Mouse (Mus musculus): Measurements from ENCODE around the gene Stx1a. TPM values are rescaled to one million over a fixed set of nuclear protein-coding genes. Genes with fewer than 3 reads are reported as not detected.
A peak's percentile ranks its signal among the peaks of the same experiment; 100 is the strongest.

Gene Stx1a
- polyA plus RNA-seq, 1 experiment, result 12.1 TPM

GRCm38 (mm10) chr5:135073349-135074150, 50.3 kb downstream of the Stx1a start:
- TF ChIP-seq CTCF (IDR thresholded peaks at IDR 0.05; ENCODE audit: borderline replicate concordance, insufficient read depth, low read depth, low read length) (no peak), POLR2A (IDR thresholded peaks at IDR 0.05; ENCODE audit: borderline replicate concordance, insufficient read depth, low read length) (no peak)
- H3K27me3 ChIP-seq (ENCODE audit: control insufficient read depth, insufficient read depth, low read length), result no peaks in the 10 kb centered on the region
- H3K4me1 ChIP-seq (ENCODE audit: control insufficient read depth, insufficient read depth, low read length), result peaks cover 3% of the 10 kb centered on the region; the same call in 1 of the 2 replicates
- no peak overlapping the region for H3K27ac ChIP-seq (ENCODE audit: insufficient read depth, low read length)
- H3K4me3 ChIP-seq (replicated peaks; ENCODE audit: insufficient read depth, low read depth, low read length), result no peak overlapping the region
- WGBS, result 21% methylated on average over 26 of the region's 26 CpGs
- DNase-seq, result peak in 1 of 2 experiments; percentile 22

- Histone ChIP-seq H3K27me3 (ENCODE audit: control insufficient read depth, insufficient read depth, low read length) (no peaks in the 10 kb centered on the region), H3K4me1 (ENCODE audit: control insufficient read depth, insufficient read depth, low read length) (peaks cover 3% of the 10 kb centered on the region; the same call in 1 of the 2 replicates), H3K27ac (ENCODE audit: insufficient read depth, low read length) (no peak overlapping the region), H3K4me3 (replicated peaks; ENCODE audit: insufficient read depth, low read depth, low read length) (no peak overlapping the region)
- DNase-seq, result no peak
- TF ChIP-seq POLR2A (IDR thresholded peaks at IDR 0.05; ENCODE audit: borderline replicate concordance, insufficient read depth, low read length), result no peak
- TF ChIP-seq CTCF (IDR thresholded peaks at IDR 0.05; ENCODE audit: borderline replicate concordance, insufficient read depth, low read depth, low read length), result no peak
- 63% methylated on average over 4 of the region's 4 CpGs for WGBS
These were observed 52.4 kb downstream of the Stx1a start for GRCm38 (mm10) chr5:135075655-135076054.

DNA sequence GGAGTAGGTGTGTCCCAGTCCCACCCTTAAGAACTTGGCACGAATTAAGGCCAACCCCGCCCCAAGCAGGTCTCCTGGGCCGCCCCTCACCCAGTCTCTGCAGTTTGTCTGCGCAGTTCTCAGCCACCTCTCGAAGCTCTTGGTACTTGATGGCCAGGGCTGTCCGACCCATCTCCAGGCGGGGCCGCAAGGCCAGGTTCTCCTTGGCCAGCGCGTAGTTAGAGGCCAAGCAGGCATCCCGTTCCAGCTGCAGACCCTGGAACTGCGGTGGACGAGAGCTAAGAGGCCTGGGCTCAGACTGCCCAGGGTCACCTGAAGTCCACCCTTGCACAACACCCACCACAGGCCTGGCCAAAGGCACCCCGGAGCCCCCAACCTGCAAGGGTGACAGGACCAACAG, 53.1 kb downstream of the Stx1a start:
- no peak overlapping the region for H3K4me3 ChIP-seq (replicated peaks; ENCODE audit: insufficient read depth, low read depth, low read length)
- TF ChIP-seq POLR2A (IDR thresholded peaks at IDR 0.05; ENCODE audit: borderline replicate concordance, insufficient read depth, low read length), result no peak
- TF ChIP-seq CTCF (IDR thresholded peaks at IDR 0.05; ENCODE audit: borderline replicate concordance, insufficient read depth, low read depth, low read length), result no peak
- WGBS, result 85% methylated on average over 14 of the region's 14 CpGs
- DNase-seq, result peak in 1 of 2 experiments; percentile 28
- H3K4me1 ChIP-seq (ENCODE audit: control insufficient read depth, insufficient read depth, low read length), result peaks cover 3% of the 10 kb centered on the region; the same call in 1 of the 2 replicates
- no peak overlapping the region for H3K27ac ChIP-seq (ENCODE audit: insufficient read depth, low read length)
- H3K27me3 ChIP-seq (ENCODE audit: control insufficient read depth, insufficient read depth, low read length), result no peaks in the 10 kb centered on the region

DNA sequence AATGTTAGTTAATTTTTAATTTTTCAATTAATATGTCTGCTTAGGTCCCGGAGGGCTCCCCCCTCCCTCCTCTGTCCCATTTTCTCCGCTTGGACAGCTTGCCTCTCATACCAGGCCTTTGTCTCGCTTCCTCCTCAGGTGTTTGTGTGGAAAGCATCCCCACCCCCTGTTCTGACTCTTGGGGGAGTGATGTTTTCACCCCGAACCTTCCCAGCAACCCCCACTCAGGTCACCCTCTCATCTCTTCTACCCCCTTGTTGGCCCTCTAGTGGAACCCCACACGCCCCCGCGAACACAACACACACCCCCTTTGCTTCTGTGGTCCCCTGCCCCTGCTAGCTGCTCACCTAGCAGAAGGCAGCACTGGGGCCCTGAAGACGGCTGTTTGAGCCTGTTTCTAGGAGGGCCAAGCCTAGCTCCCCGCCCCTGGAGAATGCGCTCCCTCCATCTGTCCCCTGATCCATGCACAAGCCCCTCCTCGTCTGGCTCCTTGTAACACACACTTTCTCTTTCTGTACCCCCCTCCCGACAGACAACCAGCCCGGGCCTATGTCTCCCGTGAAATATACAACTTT, 53.7 kb downstream of the Stx1a start:
- peak; percentile 40 to 43 for DNase-seq
- Histone ChIP-seq H3K27ac (ENCODE audit: insufficient read depth, low read length) (no peak overlapping the region), H3K4me1 (ENCODE audit: control insufficient read depth, insufficient read depth, low read length) (peaks cover 3% of the 10 kb centered on the region; the same call in 1 of the 2 replicates), H3K4me3 (replicated peaks; ENCODE audit: insufficient read depth, low read depth, low read length) (peak overlapping the region; percentile 76), H3K27me3 (ENCODE audit: control insufficient read depth, insufficient read depth, low read length) (no peaks in the 10 kb centered on the region)
- TF ChIP-seq POLR2A (IDR thresholded peaks at IDR 0.05; ENCODE audit: borderline replicate concordance, insufficient read depth, low read length), result no peak
- TF ChIP-seq CTCF (IDR thresholded peaks at IDR 0.05; ENCODE audit: borderline replicate concordance, insufficient read depth, low read depth, low read length), result no peak
- 4% methylated on average over 14 of the region's 14 CpGs for WGBS

DNA sequence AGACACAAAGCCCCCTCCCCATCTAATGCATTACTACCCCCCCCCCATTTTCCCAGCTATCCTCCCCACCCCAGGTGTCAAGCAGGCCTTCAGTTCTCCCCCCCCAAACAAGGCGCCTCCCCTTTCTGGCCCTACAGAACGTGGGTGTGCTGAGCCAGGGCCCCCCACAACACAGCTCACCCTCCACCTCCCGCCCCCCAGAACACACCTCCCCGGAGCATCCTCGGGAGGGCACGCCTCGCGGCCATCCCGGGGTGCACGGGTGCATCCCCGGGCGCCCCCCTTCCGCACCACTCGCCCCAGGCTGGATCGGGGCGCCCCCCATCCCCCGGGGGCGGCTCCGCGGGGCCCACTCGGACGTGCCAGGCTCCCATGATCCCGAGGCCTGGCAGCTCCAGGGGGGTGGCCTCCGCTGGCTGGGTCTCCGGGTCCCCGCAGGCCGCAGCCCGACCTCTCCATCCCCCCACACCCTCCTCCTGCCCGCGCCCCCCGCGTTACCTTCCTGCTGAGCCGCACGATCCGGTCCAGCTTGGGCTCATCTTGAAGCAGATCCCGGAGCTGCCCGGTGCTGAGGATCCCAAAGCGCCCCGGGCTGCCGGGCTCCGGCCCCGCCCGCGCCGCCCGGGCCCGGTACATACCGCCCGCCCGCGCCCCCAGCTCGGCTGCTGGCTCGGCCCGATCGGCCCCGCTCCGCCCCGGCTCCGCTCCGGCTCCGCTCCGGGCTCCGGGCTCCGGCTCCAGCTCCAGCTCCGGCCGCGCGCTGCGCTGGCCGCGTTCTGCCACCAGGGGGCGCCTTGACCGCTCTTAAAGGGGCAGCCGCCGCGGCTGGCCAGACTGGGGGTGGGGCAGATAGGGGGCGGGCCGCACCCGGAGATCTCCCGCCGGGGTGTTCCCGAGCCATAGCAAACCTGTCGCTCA, 54.5 kb downstream of the Stx1a start, which contains the start of gene Vps37d:
Gene Vps37d, minus strand, starts transcription at position 703 of the 918 bp plus-strand sequence.
- TF ChIP-seq POLR2A (IDR thresholded peaks at IDR 0.05; ENCODE audit: borderline replicate concordance, insufficient read depth, low read length) (no peak), CTCF (IDR thresholded peaks at IDR 0.05; ENCODE audit: borderline replicate concordance, insufficient read depth, low read depth, low read length) (peak; percentile 60)
- Histone ChIP-seq H3K4me3 (replicated peaks; ENCODE audit: insufficient read depth, low read depth, low read length) (peak within 1 kb of the TSS; percentile 76), H3K4me1 (ENCODE audit: control insufficient read depth, insufficient read depth, low read length) (peaks cover 3% of the 10 kb centered on the region; the same call in 1 of the 2 replicates), H3K27ac (ENCODE audit: insufficient read depth, low read length) (peak within 1 kb of the TSS; percentile 58; the same call in 1 of the 2 replicates), H3K27me3 (ENCODE audit: control insufficient read depth, insufficient read depth, low read length) (no peaks in the 10 kb centered on the region)
- 2% methylated on average over 81 of the region's 83 CpGs for WGBS
- peak; percentile 90 to 96 for DNase-seq

DNA sequence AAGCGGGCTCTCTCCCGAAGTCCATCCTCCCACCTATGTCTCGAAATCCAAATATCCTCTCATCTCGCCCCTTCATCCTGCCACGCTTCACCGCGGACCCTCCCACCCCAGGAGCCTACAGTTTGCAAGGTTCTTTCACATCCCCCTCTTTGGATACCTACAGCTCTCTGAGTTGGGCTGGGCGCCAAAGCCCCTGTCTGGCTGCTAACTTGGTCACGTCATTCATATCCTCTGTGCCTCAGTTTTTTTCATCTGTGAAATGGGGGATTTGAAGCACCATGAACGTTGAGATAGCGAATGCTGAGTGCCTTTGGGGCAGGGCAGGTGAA, 55.2 kb downstream of the Stx1a start:
- no peaks in the 10 kb centered on the region for H3K27me3 ChIP-seq (ENCODE audit: control insufficient read depth, insufficient read depth, low read length)
- H3K4me1 ChIP-seq (ENCODE audit: control insufficient read depth, insufficient read depth, low read length), result peaks cover 3% of the 10 kb centered on the region; the same call in 1 of the 2 replicates
- 1% methylated on average over 11 of the region's 11 CpGs for WGBS
- no peak overlapping the region for H3K27ac ChIP-seq (ENCODE audit: insufficient read depth, low read length)
- no peak for DNase-seq
- TF ChIP-seq CTCF (IDR thresholded peaks at IDR 0.05; ENCODE audit: borderline replicate concordance, insufficient read depth, low read depth, low read length) (no peak), POLR2A (IDR thresholded peaks at IDR 0.05; ENCODE audit: borderline replicate concordance, insufficient read depth, low read length) (no peak)
- peak overlapping the region; percentile 50 for H3K4me3 ChIP-seq (replicated peaks; ENCODE audit: insufficient read depth, low read depth, low read length)

GRCm38 (mm10) chr5:135079578-135079977, 56.3 kb downstream of the Stx1a start:
- DNase-seq, result no peak
- no peak overlapping the region for H3K27ac ChIP-seq (ENCODE audit: insufficient read depth, low read length)
- 96% methylated on average over 2 of the region's 2 CpGs for WGBS
- H3K27me3 ChIP-seq (ENCODE audit: control insufficient read depth, insufficient read depth, low read length), result no peaks in the 10 kb centered on the region
- no peak overlapping the region for H3K4me3 ChIP-seq (replicated peaks; ENCODE audit: insufficient read depth, low read depth, low read length)
- H3K4me1 ChIP-seq (ENCODE audit: control insufficient read depth, insufficient read depth, low read length), result no peaks in the 10 kb centered on the region
- TF ChIP-seq POLR2A (IDR thresholded peaks at IDR 0.05; ENCODE audit: borderline replicate concordance, insufficient read depth, low read length), result no peak
- TF ChIP-seq CTCF (IDR thresholded peaks at IDR 0.05; ENCODE audit: borderline replicate concordance, insufficient read depth, low read depth, low read length), result no peak
